Mouse (Mus musculus) kidney, postnatal 36 days (tissue): ENCODE data around the gene Plpp7.
A peak's percentile ranks its signal among the peaks of the same experiment; 100 is the strongest.

Source experiments
- DNase-seq, 2 experiments: peaks; one replicate each; pipeline ENCODE4 v3.0.0; 2021 to 2022; ENCODE audit warnings: mixed read lengths in 2 of 2

The Plpp7 gene

DNA sequence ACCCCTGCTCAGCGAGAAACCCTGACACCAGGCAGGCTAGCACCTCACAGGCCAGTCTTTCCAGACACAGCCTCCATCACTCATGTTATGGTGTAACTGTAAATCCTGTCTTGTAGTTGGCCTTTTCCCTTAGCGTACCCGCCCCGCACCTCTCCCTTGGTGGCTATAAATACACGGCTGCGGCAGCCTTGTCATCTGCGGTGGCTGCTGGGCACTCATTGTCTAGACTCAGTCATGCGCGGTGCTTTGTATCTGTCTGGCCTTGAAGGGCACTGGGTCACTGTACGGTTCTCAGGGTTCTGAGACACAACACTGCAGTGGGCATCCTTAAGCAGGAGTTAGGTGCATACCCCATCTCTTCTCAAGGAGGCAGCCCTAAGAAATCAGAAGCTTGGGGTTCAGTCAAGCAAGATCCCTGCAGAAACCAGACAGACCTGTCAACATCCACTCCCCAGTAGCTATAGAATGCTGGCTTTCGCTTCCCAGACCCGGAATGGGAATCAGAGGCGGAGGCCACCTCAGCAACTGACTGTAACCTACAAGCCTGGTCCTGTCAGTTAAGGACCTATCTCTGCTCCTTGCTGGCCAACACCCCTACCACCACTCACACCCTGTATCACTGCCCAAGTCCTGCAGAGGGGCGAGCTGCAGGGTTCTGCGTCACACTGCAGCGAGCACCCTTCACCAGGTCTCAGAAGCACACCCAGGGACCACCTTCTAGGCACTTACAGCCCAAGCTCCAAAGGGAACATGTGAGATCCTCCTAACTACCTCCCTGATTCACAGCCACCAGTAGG, 10.0 kb downstream of the Plpp7 start:
- DNase-seq: no peak

DNA sequence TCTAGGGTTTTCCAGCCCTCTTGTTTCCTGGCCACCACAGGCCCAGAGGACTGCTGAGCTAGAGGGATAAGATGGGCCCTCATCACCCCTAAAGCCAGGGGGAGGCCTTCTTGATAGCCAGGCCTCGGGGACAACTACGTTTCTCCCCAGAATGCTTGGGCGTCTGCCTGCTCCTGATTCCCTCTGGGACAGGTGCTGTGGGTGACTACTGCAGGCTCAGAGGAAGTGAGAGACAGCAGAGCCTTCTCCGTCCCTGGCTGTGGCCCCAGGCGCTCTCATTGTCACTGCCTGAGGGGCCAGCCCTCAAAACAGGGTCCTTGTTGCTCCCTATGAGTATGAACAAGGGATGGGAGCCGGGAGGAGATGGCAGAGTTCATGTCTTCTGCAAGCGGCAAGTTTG, 10.6 kb downstream of the Plpp7 start:
- no peak for DNase-seq

DNA sequence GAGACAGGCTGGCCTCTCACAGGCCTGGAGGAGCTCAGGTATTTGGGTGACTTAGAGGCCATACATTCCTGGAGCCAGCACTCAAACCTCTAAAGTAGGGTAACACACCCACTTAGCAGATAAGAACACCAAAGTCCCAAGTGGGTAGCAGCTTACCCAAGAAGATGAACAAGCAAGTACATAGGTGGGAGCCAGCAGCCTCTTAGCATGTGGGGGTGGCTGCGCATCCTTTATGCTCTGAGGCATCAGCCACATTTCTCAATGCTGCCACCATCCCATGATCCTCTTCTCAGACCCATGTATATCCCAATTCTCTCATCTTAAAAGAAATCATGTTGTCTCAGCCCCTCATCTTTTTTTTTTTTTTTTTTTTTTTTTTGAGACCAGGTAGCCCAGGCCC, 15.9 kb downstream of the Plpp7 start:
- no peak for DNase-seq

DNA sequence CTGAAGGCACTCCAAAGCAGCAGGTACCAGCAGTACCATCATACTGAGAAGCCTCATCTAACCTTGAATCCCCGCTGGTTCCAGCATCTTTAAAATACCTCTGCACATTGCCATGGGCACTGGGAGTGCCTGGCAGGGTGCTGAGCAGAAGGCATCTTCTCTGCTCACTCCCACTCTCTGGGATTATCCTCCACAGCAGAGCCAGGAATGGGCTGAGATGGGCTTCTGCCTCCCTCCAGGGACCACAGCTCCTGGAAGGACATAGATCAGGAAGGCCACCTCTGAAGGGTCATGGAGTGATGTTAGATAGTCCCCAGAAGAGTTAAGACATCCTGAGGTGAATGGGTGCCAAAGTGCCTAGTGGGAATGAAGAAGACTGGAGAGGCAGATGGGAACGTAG, 17.2 kb downstream of the Plpp7 start:
- no peak for DNase-seq

DNA sequence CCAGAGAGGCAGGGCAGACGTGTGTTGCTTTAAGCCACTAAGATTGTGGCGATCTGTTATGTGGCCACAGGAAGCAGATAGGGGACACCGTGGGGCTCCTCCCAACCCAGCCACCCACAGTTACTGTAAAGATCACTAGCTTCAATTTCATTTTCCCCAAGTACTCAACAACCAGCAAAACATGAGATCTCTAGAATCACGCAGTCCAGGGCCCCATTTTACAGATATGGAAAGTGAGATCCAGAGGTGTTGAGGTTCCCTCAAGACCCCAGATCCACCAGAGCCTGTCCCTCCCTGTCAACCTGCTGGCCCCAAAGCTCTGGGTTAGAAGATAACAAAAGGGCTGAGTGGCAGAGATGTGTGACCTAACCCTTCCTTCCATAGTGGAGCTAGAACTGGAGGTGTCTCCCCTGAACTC, 20.5 kb downstream of the Plpp7 start:
- DNase-seq: no peak

DNA sequence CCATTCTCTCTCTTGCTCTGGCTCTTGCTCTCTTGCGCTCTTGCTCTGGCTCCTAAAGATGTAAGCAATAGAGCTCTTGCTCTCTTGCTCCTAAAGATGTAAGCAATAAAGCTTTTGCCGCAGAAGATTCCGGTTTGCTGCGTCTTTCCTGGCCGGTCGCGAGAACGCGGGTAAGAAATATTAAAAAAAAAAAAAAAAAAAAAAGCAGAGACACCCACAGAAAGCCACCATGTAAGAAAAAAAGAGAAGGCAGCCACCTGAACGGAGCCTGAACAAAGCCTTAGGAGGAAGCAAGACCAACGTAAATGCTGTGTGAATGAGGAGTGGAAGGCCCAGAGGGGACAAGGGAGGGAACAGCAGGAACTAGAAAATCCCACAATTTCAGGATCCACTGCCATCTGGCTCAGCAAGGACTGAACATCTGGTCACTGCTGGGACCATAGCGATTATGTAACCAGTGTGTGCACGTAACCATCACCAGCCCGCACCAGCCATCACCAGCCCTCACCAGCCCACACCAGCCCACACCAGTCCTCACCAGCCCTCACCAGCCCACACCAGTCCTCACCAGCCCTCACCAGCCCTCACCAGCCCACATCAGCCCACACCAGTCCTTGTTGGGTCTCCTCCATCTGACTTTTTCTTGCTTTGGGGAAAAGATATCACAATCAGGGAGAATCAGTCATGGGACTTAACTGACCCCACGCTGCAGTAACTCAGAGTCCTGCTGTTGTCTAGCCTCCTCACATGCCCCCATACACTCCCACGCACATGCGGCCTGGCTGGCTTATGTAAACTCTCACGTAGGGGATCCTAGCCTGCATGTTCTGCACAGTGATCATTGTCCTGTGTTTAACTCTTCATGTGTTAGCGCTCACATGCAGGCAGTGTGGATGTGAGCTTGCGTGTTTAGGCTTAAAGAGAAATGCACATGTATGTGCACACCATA, 24.7 kb downstream of the Plpp7 start:
- no peak for DNase-seq

DNA sequence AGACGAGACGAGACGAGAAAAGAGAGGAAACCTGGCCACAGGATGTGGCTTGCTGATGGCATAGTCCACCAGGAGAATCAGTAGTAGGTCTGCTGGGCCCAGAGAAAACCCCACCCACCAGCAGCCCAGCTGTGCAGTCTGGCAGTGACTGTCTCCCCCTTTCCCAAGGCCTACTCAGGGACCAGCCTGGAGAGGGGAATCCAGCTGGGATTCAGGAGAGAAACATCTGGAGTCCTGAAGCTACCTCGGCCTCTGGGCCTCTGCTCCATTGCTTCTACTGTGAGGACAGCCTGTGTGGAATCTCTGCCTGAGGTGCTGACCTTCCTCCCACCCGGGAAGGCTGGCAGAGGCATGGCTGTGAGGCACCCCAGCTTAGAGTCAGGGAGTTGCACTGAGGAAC, 25.8 kb downstream of the Plpp7 start:
- no peak for DNase-seq

DNA sequence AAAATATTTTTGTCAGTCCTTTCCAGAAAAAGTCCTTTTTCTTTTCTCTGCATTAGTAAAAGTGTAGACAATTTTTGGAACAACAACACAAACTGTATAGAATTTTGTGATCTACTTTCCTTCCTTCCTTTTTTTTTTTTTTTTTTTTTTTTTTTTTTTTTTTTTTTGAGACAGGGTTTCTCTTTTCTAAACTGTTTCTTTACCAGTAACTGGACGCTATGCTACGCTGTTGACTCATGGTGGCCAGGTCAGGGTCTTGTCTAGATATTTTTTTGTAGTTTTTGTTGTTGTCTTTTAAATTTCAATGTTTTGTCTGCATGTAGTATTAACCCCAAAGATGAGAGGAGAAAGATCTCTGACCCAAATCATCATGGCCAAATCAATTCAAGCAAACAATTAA, 26.5 kb downstream of the Plpp7 start:
- no peak for DNase-seq

DNA sequence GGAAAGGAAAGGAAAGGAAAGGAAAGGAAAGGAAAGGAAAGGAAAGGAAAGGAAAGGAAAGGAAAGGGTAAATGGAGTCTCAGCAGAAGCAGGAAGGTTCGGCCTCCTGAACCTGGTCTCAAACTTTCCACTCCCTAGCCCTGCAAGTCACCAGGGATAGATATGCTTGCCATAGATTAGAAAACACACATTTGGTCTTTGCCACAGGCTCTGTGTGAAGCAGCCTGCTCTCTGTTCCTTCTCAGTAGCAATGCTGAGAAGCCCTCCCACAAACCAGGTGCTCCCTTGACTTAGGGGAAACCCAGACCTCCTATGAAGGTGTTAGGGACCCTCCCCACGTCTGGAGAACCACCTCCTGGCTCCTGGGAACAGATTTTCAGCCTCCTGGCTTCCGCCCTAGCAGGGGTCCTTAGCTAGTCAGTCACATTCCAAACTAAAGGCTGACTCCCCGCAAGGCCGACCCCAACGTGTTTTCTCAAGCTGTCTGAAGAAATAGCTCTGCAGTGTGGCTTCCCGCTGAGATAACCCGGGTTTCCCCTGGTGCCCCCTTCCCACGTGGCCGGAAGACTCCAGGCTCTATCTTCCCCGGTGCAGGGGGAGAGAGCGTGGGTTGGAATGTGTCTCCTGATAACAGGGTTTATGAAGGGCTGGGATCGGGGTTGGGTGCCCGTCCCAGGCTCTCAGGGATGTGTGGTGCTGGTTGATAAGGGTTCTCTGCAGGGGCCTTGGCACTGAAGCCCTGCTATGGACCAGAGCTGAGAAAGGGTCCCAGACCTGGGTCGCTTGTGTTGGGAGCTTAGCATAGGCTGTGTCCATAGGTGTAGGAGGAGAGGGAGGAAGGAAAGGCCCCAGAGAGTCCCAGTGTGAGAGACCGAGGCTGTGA, 32.6 kb downstream of the Plpp7 start:
- DNase-seq: no peak

DNA sequence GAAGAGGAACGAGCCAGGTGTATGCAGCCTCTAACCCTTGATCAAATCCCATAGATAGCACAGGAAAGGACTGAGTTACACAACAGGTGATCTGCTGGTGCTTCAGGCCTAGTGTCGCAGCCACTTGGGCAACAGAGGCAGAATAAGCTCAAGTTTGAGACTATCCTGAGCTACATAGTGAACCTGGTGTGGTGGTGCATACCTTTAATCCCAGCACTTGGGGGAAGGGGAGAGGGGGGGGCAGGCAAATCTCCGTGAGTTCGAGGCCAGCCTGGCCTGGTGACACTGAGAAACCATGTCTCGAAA, 33.2 kb downstream of the Plpp7 start:
- no peak for DNase-seq

DNA sequence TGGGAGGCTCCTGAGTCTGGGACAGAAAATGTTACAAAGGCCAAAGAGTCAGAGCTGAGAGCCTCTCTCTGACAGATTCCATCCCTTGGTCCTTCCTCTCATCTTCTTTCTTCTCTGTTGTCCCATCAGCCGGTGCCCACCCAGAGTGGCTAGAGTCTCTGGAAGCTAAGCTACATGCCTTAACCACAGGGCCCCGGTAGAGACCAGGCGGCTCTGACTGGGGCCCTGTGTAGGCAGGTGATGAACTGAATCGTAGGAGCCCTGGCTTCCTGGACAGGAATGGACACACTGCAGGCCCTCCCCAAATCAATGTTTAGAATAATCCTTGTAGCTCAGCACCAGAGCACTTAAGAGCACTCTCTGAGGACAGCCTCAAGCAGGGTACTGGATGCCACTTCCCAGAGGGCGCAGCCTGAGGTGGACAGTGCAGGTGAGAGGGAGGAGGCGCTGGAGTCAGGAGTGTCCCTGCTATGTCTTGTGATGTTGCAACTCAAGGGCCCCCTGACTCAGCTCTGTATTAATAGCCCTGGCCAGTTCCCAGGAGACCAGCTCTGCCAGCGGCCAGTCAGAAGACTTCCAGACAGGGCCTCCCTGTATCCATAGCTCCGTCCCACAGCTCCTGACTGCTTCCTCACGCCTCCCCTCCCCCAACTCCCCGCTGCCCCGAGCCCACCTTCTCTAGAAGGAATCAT, 34.2 kb downstream of the Plpp7 start:
- no peak for DNase-seq

DNA sequence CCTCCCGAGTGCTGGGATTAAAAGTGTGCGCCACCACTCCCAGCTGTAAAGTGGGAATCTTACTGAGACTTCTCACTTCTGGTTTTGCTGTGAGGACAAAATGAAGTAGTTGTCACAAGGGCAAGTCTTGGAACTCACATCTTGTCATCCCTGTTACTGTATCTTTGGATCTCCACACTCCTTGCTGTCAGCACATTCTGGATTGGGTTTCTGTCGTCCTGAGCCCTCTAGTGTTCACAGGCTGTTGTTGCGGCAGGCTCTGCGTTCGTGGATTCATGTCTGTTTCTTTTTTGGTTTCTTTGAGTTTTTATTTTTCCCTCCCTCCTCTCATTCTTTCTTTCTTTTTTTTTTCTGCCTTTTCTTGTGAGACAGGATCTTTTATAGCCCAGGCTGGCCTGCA, 35.1 kb downstream of the Plpp7 start:
- DNase-seq: peak; percentile 53 to 76

DNA sequence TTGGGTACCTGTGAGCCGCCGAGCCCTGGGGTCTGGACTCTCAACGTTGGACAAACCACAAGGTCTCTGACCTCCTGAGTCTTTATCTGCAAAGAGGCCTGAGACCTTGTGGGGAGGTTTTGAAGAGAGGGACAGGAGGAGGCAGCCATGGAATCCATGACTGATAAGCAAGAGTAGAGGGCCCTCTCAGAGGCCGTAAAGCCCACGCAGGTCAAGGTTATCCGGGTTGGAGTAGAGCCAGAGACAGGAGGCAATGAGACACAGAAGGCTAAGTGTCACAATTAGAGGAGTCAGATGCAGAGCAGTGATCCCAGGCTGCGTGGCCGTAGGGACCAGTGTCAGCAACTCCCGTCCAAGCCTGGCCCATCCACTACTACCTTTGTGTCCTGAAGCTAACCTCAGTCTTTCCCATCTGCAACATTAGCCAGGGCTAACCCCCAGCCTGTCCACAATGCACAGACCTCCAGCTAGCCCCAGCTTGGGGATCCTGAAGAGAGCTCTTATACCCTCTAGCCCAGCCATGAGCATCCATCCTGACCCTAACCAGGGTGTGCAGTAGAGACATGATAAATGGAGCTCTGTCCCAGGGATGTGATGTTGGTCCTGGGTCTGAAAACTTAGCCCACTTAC, 36.0 kb downstream of the Plpp7 start:
- no peak for DNase-seq

DNA sequence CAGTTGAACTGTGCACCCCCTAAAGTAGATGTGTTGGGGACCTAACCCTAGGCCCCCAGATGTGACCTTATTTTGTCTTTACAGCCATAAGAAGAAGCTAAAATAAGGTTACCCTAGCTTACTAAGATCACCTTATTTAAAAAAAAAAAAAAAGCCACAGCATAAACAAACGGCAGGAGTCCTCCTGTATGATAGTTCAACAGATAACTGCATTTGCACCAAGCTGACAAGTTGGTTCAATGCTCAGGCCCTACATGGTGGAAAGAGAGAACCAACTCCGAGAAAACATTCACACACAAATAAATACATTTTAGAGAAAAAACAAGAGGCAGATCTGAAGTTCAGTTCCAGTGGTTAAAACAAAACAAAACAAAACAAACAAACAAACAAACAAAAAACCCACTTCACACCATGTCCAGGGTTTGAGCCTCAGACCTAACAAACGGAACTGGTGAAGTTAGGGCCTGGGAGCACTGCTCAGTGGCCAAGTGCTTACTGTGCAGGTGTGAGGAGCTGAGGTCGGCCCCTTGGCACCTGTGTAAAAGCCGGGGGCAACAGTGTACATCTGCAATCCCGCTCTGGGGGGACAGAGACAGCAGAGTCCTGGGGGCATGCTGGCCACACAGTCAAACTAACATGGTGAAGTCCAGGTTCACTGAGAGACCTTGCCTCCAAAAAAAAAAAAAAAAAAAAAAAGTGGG, 36.7 kb downstream of the Plpp7 start:
- DNase-seq: no peak

DNA sequence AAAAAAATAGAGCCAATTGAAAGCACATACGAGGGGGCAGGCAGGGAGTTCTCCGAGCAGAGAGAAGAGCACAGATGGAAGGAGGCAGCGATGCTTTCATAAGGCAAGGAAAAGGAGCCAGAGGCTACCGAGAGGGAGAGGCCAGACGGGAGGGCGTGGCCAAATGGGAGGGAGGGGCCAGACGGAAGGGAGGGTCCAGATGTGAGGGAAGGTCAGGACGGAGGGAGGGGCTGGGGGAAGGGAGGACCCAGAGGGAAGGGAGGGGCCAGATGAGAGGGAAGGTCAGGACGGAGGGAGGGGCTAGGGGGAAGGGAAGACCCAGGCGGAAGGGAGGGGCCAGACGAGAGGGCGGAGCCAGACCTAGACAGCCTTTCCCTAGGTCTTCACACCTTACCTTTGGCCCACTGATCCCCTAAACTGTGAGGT, 37.3 kb downstream of the Plpp7 start:
- peak; percentile 79 to 90 for DNase-seq

DNA sequence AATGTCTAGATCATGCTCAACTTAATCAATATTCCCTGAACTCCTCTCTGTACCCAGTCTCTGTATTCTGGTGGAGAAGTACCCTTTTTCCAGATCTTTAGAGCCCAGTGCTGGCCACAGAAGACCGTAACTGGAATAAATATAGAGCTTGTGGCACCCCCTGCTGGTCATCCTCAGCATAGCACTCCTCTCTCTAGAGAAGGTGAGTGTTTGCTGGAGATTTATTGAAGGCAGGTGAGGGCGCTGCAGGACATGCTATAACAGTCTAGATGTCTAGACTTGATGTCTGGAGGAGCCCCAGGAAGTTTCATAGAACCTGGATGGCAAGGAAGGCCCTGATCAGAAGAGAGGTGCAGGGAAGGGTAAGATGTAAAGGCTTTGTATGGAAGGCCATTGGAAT, 38.7 kb downstream of the Plpp7 start:
- DNase-seq: peak; percentile 93 to 96

DNA sequence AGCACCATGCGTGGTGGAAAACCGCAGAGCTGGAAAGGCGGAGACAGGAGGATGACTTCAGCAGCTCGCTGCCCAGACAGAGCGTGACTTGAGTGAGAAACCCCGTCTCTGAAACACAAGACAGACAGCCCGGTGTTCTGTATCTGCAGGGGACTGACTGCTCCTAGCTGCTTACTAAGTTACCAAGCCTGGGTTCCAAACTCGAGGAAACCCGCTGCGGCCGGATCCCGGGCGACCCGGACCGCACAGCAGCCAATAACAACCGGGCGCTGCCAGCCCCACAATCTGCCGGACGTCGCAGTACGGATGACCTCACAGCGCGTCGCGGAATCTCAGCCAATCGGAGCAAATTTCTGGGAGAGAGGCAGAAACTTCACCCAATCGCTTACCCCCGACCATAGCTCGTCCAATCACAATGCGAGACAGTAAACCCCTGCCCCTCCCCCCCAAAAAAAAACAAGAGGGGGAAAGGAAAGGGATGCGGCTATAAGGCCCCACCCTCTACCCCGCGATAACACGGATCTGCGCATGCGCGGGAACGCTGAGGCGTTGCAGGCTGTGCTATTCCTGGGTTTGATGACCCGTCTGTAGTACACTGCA, 42.4 kb downstream of the Plpp7 start:
- DNase-seq: peak; percentile 97 to 98

DNA sequence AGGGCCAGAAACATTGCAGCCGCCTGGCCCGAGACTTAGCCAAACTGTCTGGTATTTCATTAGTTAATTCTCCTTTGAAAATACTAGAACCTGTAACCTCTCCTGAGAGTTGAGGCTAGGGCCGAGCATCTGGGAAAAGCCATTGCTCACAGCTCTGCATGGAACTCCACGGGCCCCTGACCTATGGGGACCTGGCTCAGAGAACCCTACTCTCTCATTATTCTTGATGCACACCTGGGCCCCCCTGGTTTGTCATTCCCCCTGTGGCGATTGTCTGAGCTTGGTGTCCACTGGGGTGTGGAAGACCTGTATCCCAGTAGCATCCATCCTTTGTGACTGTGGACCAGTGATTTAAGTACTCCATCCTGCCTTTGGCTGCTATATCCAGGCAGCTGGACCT, 44.0 kb downstream of the Plpp7 start:
- DNase-seq: no peak

DNA sequence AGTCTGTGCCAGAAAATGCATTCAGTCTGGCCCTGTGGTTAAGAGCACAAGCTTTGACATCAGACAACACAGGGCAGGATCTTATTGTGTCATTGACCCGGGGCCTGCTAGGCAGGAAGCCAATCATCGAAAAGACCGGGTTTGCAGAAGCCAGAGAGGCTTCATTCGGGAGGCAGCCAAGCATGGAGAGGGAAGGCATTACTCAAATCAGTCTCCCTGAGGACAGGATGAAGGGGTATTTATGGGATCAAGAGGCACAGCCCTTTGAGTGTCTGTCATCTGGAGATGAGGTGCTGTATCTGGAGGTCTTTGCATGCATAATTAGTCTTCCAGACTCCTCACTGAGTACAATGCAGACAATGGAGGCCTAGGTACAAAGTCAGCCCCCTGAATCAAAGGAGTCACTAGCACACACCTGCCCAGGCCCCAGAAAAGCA, 45.2 kb downstream of the Plpp7 start:
- DNase-seq: peak; percentile 82 to 84

DNA sequence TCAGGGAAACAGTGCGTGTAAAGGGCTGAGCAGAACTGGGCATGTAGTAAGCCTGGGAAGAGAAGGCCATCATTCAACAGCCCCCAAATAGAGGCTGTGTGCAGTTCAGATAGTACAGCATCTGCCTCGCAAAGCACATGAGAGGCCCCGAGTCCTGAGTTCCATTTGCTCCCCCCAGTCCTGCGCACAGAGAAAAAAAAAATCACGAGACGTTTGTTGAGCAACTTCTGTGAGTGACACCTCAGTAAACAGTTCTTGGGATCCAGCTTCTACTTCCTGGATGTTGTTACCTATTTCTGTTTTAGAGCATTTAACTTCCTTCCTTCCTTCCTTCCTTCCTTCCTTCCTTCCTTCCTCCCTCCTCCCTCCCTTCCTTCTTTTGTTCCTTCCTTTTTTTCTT, 46.3 kb downstream of the Plpp7 start:
- DNase-seq: no peak

DNA sequence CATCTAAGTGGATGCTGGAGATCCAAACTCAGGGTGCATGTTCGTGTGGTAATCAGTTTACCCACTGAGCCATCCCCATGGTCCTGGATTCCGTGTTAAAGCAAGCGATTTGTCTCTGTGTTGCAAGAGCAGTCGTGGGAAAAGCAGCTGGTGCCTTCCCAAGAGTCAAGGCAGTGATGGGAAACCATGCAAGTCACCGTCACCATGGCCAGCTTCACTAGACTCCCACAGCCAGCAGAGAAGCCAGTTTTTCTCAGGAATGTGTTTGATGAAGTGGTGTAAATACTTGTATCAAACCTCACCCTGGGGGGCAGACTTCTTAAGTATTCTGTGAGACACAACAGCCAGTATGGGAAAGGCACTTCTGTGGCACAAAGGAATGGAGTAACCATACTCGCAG, 47.0 kb downstream of the Plpp7 start:
- DNase-seq: no peak
